15 mouse cellular contexts compared by ENCODE assay signal in the genomic region with DNA sequence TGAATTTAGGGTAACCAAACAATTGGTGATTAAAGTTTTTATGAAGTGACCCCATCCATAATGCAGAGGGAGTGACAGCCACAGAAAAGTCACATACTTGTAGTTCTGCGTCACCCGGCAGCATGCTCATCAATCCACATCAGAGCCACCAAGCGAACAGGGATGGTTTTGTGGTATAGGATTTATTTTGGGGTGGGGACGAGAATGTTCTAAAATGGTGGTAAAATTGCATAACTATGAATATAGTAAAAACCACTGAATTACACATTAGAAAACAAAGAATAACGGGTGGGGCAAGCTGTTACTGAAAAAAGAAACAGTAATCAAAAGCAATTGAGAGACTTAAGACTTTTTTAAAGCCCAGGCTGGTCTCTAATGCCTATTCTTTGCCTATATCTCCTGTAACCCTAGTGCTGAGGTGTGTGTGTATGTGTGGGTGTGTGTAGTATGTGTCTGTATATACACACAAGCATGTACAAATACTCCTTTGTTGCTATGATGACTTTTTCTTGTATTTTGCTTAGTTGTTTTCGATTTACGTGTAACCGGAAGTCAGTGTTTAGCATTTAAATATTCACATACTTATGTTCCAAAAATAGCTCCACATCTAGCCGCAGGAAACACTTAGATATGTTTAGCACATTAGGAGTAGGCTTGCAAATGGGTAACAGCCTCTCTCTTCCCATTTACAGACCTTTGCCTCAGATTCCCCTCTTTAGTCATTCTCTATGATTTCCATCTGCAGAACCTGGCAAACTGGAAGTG.
"Had no signal": no experiment of that assay in that cellular context is flagged by ENCODE, and none has a peak within 500 bp of the region (broad histone marks: within the 10 kb centered on the region; RNA-seq: fewer than 3 reads in every experiment).

No protein-coding gene starts in this region.

- H3K9me3 ChIP-seq: kidney, embryonic 15.5 days; liver, embryonic 15.5 days; midbrain, embryonic 10.5 days; neural tube, embryonic 13.5 days had no signal

- H3K4me3 ChIP-seq: kidney, embryonic 15.5 days; liver, embryonic 15.5 days; midbrain, embryonic 10.5 days; neural tube, embryonic 13.5 days had no signal

- H3K36me3 ChIP-seq: kidney, embryonic 15.5 days; liver, embryonic 15.5 days; midbrain, embryonic 10.5 days; neural tube, embryonic 13.5 days had no signal

- H3K27ac ChIP-seq: kidney, embryonic 15.5 days; liver, embryonic 15.5 days; midbrain, embryonic 10.5 days; neural tube, embryonic 13.5 days; stomach, postnatal 0 days had no signal

- H3K27me3 ChIP-seq: kidney, embryonic 15.5 days; liver, embryonic 15.5 days; neural tube, embryonic 13.5 days had no signal

- H3K4me2 ChIP-seq: kidney, embryonic 15.5 days; liver, embryonic 11.5 days; liver, embryonic 15.5 days; neural tube, embryonic 13.5 days had no signal

- DNase-seq: kidney, postnatal 36 days; layer of hippocampus, adult 9-11 months; left cerebral cortex, postnatal 4 days; lung, adult 2 months; lung, postnatal 36 days; midbrain, embryonic 14.5 days; right cerebral cortex, postnatal 14 days; thymus, postnatal 4 days had no signal

- H3K4me1 ChIP-seq: kidney, embryonic 15.5 days; midbrain, embryonic 10.5 days; neural tube, embryonic 13.5 days had no signal

- H3K9ac ChIP-seq: kidney, embryonic 15.5 days; liver, embryonic 15.5 days; neural tube, embryonic 13.5 days had no signal

- ATAC-seq: lung, postnatal 0 days had no signal
